Mouse (Mus musculus): ENCODE measurements around the gene Traf3.

The Traf3 gene

GRCm38 (mm10) chr12:111192777-111193176, 26.6 kb downstream of the Traf3 start:
- DNase-seq (ENCODE audit: extremely low spot score, low read depth, low spot score): no peak

GRCm38 (mm10) chr12:111193331-111193730, 27.2 kb downstream of the Traf3 start:
- DNase-seq (ENCODE audit: extremely low spot score, low read depth, low spot score): no peak

GRCm38 (mm10) chr12:111196548-111196947, 30.4 kb downstream of the Traf3 start:
- DNase-seq (ENCODE audit: extremely low spot score, low read depth, low spot score): no peak

GRCm38 (mm10) chr12:111203076-111203475, 36.9 kb downstream of the Traf3 start:
- DNase-seq (ENCODE audit: extremely low spot score, low read depth, low spot score): no peak

- DNase-seq (ENCODE audit: extremely low spot score, low read depth, low spot score): no peak
These were observed 37.8 kb downstream of the Traf3 start for GRCm38 (mm10) chr12:111203945-111204344.

GRCm38 (mm10) chr12:111207641-111208040, 41.5 kb downstream of the Traf3 start:
- no peak for DNase-seq (ENCODE audit: extremely low spot score, low read depth, low spot score)

GRCm38 (mm10) chr12:111211729-111212128, 45.6 kb downstream of the Traf3 start:
- no peak for DNase-seq (ENCODE audit: extremely low spot score, low read depth, low spot score)

- DNase-seq (ENCODE audit: extremely low spot score, low read depth, low spot score): no peak
These were observed 52.7 kb downstream of the Traf3 start for GRCm38 (mm10) chr12:111218867-111219266.

- no peak for DNase-seq (ENCODE audit: extremely low spot score, low read depth, low spot score)
These were observed 59.1 kb downstream of the Traf3 start for GRCm38 (mm10) chr12:111225197-111225780.

GRCm38 (mm10) chr12:111227410-111227809, 61.2 kb downstream of the Traf3 start:
- DNase-seq (ENCODE audit: extremely low spot score, low read depth, low spot score): no peak

GRCm38 (mm10) chr12:111228488-111228887, 62.3 kb downstream of the Traf3 start:
- no peak for DNase-seq (ENCODE audit: extremely low spot score, low read depth, low spot score)

GRCm38 (mm10) chr12:111230793-111231192, 64.6 kb downstream of the Traf3 start:
- DNase-seq (ENCODE audit: extremely low spot score, low read depth, low spot score): no peak

- no peak for DNase-seq (ENCODE audit: extremely low spot score, low read depth, low spot score)
These were observed 67.6 kb downstream of the Traf3 start for GRCm38 (mm10) chr12:111233798-111234197.

GRCm38 (mm10) chr12:111234383-111234782, 68.2 kb downstream of the Traf3 start:
- no peak for DNase-seq (ENCODE audit: extremely low spot score, low read depth, low spot score)

GRCm38 (mm10) chr12:111235631-111236030, 69.5 kb downstream of the Traf3 start:
- no peak for DNase-seq (ENCODE audit: extremely low spot score, low read depth, low spot score)

GRCm38 (mm10) chr12:111237611-111238188, 71.5 kb downstream of the Traf3 start:
- DNase-seq (ENCODE audit: extremely low spot score, low read depth, low spot score): no peak

- DNase-seq (ENCODE audit: extremely low spot score, low read depth, low spot score): no peak
These were observed 72.2 kb downstream of the Traf3 start for GRCm38 (mm10) chr12:111238345-111238744.

GRCm38 (mm10) chr12:111238778-111239177, 72.6 kb downstream of the Traf3 start:
- DNase-seq (ENCODE audit: extremely low spot score, low read depth, low spot score): no peak

- no peak for DNase-seq (ENCODE audit: extremely low spot score, low read depth, low spot score)
These were observed 73.8 kb downstream of the Traf3 start for GRCm38 (mm10) chr12:111239930-111240329.

GRCm38 (mm10) chr12:111241916-111242315, 75.7 kb downstream of the Traf3 start:
- no peak for DNase-seq (ENCODE audit: extremely low spot score, low read depth, low spot score)

- DNase-seq (ENCODE audit: extremely low spot score, low read depth, low spot score): no peak
These were observed 76.2 kb downstream of the Traf3 start for GRCm38 (mm10) chr12:111242346-111242745.

GRCm38 (mm10) chr12:111243733-111244132, 77.6 kb downstream of the Traf3 start:
- no peak for DNase-seq (ENCODE audit: extremely low spot score, low read depth, low spot score)

GRCm38 (mm10) chr12:111245070-111245469, 78.9 kb downstream of the Traf3 start:
- no peak for DNase-seq (ENCODE audit: extremely low spot score, low read depth, low spot score)
